Mouse (Mus musculus): ENCODE measurements around the gene Prdm1.

The Prdm1 gene

DNA sequence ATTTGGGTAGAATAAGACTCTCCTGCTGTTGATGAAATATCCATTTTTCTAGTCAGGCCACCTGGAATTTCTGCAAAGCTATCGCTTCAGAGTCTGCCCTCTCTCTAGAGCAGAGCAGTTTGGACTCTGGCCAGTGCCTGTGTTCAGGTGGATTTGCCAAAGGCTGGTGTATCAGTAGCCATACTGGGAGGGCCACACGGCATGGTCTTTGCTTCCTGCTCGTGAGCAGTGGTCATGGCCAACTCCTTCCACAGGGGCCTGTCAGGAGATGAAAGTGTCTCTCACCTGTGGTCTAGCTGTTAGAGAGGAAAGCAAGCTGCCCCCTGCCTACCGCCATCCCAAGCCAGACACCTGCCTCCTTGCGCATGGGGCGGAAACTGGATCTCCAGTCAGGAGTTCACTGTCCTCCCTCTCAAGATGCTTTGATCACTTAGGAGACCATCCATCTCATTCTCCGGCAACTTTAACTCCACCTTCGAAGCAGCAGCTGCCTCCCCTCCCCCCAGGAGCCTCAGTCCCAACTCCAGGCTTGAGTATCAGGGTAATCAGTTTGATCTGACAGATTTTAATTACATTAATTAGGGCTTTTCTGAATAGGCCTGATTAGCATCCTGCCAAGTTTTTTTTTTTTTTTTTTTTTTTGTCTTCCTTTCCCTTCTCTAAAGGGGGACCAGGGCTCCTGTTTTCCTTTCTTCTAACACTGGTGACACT lies 35.3 kb downstream of the Prdm1 start:
- DNase-seq (ENCODE audit: low spot score in 2 of 2), result no peak

DNA sequence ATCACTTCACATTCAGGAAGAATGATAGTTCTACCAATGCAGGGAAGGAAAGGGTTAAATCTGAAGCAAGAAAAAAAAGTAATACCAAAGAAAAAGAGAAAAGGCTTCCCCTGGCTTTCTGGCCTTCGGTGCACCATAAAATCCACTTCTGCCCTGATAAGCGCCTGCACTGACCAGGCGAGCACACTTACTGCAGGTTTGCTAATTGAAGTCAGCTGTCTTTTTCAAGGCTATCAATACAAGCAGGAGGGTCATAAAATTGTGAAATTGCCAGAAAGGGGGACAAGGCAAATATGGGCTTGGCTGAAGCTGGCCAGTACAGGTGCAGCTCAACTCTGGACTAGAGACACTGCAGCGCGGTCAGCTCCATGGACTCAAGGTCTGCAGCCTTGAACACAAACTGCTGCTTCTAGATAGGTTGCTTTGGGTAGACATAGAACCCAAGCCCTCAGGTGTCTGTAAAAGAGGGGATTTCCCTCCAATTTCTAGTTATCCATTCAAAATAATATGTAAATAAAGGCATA lies 37.3 kb downstream of the Prdm1 start:
- DNase-seq (ENCODE audit: low spot score in 2 of 2), result no peak

- no peak for DNase-seq (ENCODE audit: low spot score in 2 of 2)
Measured at GRCm38 (mm10) chr10:44487132-44487531, 41.2 kb downstream of the Prdm1 start.

- no peak for DNase-seq (ENCODE audit: low spot score in 2 of 2)
Measured at GRCm38 (mm10) chr10:44484077-44484476, 44.2 kb downstream of the Prdm1 start.

DNA sequence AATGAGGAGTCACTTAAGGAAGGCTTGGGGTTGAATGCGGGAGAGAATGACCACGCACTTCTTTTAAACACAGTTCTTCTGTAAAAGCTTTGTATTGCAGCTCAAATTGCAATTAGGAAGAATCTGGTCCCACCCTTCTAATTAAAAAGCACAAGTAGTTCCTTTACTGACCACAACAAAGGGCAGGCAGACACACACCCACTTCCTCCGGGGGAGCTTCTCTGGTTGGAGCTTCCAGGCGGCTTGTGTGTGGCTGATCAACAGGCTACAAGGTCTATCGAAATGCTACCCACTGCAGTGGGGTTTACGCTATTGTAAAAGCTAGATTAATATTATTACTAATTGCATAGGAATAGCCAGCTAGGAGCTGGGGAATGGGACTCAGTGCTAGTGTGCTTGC lies 45.2 kb downstream of the Prdm1 start:
- DNase-seq (ENCODE audit: low spot score in 2 of 2), result no peak

DNA sequence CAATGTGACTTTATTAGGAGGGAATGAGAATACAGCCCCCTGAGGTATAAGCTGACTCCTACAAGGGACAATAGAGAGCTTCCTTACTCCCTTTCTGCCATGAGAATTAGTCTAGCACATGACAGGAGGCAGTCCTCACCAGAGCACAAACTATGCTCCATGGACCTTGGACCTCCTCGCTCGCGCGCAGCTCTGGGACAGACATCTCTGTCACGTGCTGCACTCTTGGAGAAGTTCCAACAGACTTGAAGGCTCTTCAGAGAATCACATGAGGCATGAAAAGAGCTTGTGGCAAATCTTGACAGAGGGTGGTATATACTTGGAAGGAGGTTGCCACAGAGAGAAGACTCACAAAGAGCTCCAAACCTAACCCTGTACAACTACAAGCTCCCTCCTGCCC lies 46.9 kb downstream of the Prdm1 start:
- DNase-seq (ENCODE audit: low spot score in 2 of 2), result no peak

GRCm38 (mm10) chr10:44479286-44479685 lies 49.0 kb downstream of the Prdm1 start:
- no peak for DNase-seq (ENCODE audit: low spot score in 2 of 2)

DNA sequence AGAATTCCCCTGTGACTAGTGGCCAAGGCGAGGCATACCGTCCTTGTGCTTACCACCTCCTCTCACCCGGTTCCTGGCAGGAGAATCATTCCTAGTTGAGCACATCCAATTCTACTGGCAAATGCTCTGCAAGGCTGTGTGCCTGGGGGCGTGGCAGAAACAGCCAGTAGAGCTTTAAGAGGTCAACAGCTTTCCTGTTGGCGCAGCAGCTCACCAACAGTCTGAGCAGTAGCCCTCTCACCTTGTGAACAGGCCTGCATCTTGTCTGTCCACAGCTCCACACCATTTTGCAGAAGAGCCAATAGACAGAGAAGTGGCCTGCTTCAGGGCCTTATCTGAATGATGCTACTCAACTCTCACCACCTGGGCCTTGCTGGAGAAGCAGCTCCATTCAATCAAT lies 50.2 kb downstream of the Prdm1 start:
- no peak for DNase-seq (ENCODE audit: low spot score in 2 of 2)

- no peak for DNase-seq (ENCODE audit: low spot score in 2 of 2)
Measured at GRCm38 (mm10) chr10:44477240-44477639, 51.1 kb downstream of the Prdm1 start.

GRCm38 (mm10) chr10:44476523-44476922 lies 51.8 kb downstream of the Prdm1 start:
- no peak for DNase-seq (ENCODE audit: low spot score in 2 of 2)

- no peak for DNase-seq (ENCODE audit: low spot score in 2 of 2)
Measured at GRCm38 (mm10) chr10:44475376-44475775, 52.9 kb downstream of the Prdm1 start.

DNA sequence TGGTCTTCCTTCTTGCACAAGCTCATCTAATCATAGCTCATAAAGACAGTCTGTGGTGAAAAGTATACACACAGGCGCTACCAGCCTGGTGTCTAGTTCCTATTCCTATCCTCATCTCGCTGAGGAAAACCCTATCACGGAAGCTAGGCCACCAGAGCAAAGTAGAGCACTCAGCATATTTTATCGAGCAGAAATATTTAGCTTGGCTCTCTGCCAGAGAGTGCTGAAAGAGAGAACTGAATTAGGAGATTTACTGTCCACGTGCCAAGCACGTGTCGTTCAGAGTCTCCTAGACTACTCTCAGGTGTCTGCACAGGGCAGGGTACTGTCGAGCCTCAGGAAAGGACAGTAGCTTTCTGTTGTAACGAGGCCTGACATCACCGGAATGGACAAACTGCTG lies 54.0 kb downstream of the Prdm1 start:
- DNase-seq (ENCODE audit: low spot score in 2 of 2), result peak in 1 of 2 experiments; percentile 24

DNA sequence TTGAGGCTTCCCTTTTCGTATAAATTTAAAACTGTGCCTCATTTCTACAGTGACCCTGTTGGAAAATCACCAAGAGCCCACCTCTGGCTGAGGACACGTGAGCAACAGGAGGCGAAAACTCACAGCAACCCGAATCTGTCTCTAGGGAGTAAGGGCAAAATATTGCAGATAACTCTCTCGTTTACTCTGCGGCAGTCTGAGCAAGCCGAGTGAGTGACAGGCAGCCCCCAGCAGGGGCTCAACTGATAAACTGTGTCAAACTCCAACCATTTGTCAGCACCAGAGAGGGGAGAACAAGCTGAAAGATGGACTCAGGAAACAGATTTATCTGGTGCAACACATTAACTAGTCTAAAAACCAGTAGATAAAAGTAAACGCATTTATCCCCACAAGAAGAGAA lies 62.7 kb downstream of the Prdm1 start:
- DNase-seq (ENCODE audit: low spot score in 2 of 2), result no peak

DNA sequence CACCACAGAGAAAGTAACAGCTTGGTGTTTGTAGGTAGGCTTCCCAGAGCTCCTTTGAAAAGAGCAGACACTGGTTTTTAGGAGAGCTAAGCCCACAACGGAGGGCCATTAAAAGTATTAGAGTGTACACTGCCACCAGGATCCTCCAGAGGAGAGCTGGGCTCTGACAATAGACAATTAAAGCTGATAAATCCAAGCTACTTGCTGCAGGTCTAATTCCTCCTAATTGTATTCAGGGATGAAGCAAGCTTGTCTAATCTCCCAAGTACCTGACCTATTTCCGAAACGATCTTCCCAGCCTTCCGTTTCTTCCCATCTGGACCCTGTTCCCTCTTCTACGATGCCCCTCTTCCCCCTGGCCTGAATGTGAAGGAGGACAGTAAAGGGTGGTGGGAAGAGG lies 63.7 kb downstream of the Prdm1 start:
- no peak for DNase-seq (ENCODE audit: low spot score in 2 of 2)

DNA sequence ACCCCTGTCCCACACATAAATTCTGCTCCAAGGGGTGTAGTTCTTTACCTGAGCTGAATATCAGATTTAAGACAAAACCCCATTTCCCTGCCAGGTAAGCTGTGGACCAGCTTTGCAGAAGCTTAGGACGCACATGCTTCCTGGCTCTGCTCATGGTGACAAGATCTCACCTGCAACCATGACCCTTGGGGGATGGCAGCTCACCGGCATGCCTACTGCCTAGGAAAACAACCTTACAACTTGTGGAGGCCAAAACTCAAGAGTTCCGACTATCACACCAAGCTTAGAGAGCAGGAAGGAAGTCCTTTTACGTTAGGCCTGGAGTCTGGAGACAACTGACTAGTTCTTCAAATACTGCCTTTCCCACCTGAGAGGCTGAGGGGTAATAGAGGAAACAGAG lies 64.4 kb downstream of the Prdm1 start:
- DNase-seq (ENCODE audit: low spot score in 2 of 2), result no peak

GRCm38 (mm10) chr10:44462351-44462750 lies 66.0 kb downstream of the Prdm1 start:
- no peak for DNase-seq (ENCODE audit: low spot score in 2 of 2)

DNA sequence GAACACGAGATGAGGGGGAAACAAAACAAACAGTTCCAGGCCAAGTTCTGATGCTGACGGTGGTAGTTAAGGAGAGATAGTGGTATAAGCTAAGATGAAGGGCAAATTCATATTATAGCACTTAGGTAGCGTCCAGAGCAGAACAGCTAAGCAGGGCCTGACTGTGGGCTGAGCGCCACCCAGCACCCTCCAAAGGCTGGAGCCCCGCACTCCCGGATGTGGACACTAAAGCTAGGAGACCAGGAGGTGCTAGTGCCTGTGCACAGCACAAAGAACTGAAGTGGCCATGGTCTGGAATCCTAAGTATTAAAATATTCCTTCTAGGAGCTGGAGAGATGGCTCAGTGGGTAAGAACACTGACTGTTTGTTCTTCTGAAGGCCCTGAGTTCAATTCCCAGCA lies 67.2 kb downstream of the Prdm1 start:
- DNase-seq (ENCODE audit: low spot score in 2 of 2), result no peak

DNA sequence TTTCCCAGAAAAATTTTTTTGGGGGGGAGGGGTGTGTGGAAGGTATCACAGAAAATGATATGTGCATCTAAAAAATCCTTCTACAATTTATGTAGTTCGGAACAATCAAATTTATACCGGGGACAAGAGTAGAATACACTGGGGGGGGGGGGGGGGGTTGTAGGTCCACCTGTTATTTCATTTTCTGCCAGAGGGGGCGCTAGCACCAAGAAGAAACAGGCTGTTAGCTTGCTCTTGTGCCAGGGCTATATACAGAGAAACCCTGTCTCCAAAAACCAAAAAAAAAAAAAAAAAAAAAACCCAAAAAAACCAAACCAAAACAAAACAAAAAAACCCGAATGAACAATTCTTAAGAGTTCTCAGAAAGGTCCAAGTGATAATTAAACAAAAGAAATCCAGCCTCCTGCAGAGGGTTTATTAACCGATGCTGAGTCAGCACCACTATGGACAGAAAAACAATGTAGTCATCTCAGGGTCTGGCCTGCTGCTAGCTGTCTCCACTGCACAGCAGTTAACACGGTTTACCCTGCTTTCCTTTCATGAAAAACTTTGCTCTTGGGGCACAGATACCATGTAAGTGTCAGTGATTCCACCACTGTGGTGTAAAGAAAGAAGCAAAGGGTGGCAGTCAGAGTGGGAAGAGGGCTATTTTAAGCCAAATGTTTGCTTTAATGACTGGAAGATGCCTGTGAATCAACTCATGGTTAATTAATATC lies 68.0 kb downstream of the Prdm1 start:
- DNase-seq (ENCODE audit: low spot score in 2 of 2), result peak in 1 of 2 experiments; percentile 45

- no peak for DNase-seq (ENCODE audit: low spot score in 2 of 2)
Measured at GRCm38 (mm10) chr10:44459321-44460000, 68.8 kb downstream of the Prdm1 start.

DNA sequence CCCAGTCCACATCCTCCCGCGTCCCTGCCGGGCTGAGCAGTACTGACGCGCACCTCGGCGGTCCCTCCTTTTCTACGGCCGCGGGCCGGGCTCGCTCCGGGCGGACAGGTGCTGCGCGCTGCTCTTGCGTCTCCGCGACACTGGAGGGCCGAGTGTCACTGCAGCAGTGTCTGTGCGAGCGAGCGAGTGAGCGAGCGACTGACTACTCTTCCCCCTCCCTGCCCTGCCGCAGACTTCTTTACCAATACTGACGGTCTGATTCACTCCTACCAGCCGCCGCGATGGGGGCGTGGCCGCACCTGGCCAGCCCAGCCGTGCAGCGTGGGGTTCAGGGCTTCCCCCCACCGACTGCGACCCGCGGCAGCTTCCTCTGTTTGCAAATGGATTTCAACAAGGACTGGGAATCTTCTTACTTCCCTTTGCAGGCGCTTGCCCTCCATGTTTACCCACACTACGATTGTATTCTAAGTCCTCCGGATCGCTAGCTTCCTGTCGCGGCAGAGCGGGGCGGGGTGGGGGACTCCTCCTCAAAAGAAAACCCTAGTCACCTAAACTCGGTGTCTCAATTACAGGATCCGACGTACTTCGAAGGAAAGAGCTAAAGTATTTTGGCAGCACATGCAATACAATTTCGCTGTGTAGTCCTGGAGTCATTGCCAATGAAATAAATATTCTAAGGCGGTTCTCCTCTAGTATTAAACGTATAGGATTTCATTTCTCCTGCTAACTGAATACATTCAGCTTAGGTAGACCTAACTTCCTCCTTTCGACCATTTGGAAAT lies 69.6 kb downstream of the Prdm1 start:
- DNase-seq (ENCODE audit: low spot score in 2 of 2), result peak; percentile 28 to 51

DNA sequence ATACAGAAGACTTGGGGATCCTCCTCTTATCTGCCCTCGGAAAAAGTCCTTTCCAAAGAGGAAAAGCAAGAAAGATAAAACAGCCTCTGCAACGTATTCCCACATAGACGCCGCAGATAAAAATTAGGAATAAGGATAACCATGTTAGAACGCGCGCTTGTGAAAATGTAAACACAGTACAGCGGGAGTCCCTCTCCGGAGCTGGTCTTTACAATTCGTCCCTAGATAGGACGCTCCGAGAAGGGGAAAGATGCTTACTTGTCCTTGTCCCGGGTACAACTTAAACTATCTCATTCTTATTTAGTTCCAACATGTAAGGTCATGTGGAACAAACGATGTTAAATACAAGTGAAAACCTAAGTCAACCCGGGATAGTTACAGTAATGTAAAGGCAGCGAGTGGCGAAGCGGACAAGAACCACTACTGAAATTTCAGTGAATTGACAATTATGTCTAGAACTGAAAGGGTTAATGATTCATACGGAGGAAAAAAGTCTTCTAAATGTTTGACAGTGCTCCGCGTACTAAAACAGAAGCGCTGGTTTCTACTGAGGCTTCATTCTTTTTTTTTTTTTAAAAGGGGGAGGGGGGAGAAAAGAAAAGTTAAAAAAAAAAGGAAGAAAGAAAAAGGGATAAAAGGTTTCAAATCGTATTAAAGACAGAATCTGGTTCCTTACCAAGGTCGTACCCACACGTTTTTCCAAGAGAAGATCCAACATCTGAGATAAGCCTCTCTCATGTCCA lies 70.3 kb downstream of the Prdm1 start:
- DNase-seq (ENCODE audit: low spot score in 2 of 2), result no peak

All from urinary bladder, postnatal 36 days (tissue).